Mouse (Mus musculus) neural tube, embryonic 10.5 days (tissue): Measurements from ENCODE around the gene Plekhh1.
"Not testable (repeated sequence)": the region's sequence is repeated elsewhere in the genome, so short reads cannot be mapped to it uniquely, and the experiment has no call there.

ENCODE experiments used
- DNase-seq: peaks from one replicate; pipeline ENCODE4 v3.0.0-alpha.2; 2017; ENCODE audit warnings: low spot score; ENCODE audit errors: extremely low spot score

Plekhh1 gene

DNA sequence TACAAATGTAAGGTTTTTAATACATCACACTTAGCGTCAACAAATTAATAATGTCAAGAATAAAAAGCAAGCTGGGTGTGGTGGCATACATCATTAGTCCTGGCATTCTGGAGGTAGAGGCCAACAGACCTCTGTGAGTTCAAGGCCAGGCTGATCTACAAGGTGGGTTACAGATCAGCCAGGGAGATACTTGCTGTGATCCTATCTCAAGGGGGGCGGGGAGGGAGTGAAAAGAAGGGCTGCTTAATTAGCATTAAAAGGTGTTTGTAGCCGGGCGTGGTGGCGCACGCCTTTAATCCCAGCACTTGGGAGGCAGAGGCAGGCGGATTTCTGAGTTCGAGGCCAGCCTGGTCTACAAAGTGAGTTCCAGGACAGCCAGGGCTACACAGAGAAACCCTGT lies 1.4 kb upstream of the Plekhh1 start:
- DNase-seq: not testable (repeated sequence)

DNA sequence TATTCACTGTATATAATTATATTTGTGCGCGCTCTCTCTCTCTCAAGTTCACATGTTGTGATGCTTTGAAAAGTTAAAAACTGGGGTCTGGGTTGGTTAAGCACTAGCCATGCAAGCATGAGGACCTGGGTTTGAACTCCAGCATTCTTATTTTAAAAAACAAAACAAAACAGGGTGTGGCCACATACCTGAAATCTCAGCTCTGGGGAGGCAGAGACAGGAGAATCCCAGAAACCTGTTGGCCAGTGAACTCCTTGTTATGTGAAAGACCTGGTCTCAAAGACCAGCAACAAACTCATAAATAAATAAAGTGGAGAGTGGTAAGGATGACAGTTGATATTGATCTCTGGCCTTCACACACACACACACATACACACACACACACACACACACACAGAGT lies 5.4 kb downstream of the Plekhh1 start:
- no peak for DNase-seq

DNA sequence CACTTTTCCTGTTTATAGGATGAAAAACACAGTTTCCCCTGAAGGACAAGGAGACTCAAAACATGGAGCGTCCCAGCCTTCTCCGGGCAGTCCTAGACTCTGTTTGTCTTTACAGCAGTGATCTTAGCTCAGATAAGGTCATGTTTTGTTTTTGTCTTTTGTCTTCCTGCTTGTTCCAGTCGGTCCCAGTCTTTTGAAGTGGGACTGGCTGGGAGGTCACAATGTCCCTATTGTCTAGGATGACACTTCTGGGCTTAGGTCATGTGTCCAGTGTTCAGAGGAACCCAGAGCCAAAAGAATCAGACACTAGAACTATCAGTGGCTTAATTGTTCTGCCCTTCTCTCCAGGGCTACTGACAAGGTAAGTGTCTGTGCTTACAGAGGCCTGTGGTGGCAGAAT lies 6.4 kb downstream of the Plekhh1 start:
- DNase-seq: no peak

DNA sequence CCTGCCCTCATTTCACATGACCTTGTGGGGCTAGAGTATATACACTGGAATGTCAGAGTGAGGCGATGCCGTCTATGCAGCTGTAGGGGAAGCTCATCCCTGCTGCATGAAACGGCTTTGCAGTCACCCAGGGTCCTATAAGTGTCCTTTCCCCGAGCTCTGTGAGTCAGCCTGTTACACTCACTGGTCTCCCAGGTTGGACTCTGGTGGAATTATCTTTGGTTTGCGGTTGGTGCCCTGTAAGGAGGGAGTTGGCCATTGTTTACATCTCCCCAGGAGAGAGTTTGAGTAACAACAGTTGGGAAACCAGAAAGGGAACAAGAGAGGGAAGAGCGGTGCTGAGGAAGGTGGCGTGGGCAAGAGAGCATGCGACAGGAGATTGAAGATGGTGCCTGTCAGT lies 10.7 kb downstream of the Plekhh1 start:
- no peak for DNase-seq

DNA sequence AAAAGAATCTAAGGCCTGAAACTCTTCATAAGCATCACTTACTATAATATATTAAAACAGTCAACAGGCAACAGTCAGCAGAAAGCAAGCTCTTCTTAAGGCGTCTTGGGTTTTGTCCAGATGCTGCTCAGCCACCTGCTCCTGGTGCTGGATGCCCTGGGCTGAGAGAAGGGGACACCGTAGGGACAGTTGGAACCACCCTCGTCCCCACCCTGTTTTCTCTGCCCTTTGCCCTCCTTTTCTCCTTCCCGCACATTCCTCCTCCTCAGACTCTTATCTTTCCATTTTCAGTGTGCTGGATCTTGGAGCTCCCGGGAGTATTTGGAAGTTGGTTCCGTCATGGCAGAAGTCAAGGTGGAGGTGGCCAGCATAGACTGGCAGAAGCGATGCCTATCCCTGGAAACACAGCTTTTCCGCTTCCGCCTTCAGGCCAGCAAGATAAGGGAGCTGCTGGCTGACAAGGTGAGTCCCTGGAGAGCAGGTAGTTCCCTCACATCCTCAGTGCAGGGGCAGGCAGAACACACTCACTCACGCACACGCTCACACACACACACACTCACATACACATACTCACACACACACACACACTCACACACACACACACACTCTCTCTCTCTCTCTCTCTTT lies 11.4 kb downstream of the Plekhh1 start:
- no peak for DNase-seq

DNA sequence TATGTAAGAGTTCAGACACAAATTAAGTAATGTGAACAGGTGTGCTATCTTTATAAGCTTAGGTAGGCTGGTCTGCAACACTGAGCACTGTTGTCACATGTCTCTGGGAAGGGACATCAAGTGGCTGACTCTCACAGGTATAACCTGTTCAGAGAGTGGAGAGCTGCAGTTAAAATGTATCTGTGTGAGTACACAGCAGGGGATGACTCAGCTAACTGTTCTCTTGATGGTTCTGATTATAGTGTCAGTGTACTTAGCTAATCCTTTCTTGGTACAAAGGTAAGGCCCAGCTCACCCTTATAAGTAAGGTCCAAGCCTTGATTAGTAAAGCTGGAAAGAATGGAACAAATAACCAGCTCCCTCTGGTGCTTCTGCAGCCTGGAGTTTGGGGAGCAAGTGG lies 12.5 kb downstream of the Plekhh1 start:
- DNase-seq: no peak

DNA sequence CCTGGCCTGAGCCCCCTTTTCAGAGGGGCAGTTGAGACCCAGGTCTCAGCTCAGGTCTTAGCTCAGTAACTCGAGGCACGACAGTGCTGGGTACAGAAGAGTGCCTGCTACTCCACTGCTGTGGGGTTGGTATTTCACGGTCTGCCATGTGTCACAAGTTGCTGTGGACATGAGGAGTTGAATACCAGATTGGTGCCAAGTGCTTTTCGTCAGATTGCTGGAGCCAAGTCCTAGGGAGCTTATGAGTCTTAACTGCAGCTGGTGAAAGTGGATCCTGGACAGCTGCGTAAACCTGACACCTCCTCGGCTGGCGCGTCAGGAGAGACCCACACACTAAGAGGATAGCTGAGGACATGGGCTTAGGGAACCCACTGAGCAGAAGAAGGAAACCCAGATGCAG lies 15.7 kb downstream of the Plekhh1 start:
- DNase-seq: no peak

DNA sequence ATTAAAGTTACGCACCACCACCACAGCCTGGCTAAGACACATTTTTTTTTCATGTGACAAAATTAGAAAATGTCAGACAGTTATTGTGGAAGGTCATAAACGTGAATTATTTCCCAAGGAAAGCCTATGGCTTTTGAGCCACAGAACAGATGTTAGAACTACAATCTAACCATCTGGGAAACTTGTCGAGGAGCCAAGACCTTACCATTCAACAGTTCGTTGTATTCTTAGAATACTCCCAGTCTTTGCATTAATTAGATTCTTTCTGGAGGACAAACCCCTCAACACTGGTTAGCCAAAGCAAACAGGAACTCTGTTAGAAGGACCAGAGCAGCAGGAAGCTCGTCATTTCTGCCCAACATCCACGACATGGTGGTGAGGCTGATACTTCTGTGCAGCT lies 17.2 kb downstream of the Plekhh1 start:
- no peak for DNase-seq

DNA sequence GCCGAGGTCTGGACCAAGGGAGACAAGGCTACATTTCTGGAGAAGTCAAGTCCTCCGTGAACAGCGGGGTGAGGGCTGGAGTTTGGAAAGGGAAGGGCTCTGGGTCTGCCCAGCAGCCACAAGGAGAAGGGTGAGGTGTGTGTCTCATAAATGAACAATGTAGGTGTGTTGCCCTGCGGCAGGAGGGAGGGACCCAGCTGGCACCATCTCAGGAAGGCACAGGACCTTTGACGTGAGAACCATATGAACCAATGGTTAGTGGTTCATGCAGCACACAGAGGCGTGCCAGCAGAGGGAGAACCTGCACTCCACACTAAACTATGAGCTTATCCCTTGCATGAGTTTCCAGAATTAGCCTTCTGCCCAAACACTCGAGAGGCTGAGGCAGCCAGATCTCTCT lies 18.2 kb downstream of the Plekhh1 start:
- DNase-seq: no peak

DNA sequence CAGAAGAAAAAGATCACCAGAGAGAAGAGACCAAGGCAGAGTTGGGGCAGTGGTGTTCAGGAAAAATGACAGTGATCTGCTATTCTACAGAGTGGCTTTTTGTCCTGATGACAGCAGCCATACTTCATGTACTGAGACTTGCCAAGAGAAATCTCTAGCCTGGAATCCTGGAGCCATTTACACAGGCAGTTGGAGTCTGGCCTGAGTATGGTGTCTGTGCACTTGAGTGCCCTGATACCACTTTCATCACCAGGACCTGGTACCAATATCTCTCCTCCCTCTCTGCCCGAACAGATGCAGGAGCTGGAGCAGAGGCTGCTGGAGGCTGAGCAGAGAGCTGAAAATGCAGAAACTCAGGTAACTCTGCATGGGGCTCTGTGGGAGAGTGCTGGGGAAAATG lies 19.9 kb downstream of the Plekhh1 start:
- DNase-seq: no peak

DNA sequence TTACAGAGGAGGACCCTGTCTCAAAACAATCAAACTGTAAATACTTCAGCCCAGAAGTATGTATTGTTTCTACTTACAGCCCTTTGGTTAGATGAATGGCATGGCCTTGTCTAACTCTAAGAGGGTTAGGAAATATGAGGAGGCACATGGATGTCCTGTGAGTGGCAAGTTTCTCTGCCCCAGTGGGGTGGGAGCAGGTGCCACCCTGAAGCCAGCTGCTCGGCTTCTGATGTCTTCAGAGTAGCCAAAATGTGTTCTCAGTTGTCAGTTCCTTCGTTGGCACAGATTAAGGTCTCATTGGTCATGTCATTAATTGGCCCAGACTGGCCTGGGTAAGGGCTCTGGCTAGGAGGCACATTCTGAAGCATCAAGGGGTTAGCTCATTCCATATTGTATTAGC lies 20.8 kb downstream of the Plekhh1 start:
- no peak for DNase-seq

DNA sequence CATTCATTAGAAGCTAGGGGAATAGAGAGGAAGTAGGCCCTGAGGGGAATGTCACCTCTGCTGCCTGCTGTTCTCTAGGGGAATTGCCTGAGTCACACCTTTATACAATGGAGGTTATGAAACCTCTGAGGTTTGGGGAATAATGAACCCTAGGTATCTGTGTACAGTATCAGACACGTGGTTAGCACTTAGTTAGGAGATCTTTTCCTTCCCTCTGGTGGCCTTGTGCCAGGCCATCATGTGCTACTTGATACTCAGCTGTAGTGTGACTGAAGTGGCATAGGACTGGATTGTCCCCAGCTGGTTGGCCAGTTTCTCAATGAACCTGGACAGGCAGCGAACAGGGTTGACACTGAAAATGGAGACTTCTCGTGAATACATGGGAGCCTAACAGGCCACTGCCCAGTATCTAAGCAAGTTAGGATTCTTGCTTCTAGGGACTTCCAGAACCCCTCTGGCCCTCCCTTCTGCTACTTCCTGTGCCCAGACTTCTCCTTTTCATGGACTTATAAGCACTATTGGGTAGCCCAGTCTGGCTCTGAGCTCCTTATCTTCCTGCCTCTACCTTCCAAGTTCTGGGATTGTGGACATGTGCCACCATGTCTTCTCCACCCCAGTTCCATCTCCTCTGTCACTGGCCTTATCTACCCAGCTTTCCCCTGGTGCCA lies 21.7 kb downstream of the Plekhh1 start:
- DNase-seq: no peak

DNA sequence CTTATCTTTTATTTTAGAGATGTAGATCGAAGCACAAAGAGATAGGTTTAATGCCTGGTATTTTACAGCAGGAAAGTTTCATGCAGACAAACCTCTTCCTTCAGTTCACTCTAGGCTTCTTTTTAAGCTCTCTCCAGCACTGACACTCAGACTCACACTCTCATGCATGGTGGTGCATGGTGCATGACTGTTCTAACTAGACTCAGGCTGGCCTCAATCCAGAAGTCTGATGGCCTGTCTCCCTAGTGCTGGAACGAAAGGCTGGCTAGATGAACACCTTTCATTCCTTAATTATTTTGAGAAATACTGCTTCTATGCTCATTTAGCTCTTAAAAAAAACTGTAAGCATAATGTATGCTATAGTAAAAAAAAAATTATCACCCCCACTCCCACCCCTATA lies 23.1 kb downstream of the Plekhh1 start:
- no peak for DNase-seq

DNA sequence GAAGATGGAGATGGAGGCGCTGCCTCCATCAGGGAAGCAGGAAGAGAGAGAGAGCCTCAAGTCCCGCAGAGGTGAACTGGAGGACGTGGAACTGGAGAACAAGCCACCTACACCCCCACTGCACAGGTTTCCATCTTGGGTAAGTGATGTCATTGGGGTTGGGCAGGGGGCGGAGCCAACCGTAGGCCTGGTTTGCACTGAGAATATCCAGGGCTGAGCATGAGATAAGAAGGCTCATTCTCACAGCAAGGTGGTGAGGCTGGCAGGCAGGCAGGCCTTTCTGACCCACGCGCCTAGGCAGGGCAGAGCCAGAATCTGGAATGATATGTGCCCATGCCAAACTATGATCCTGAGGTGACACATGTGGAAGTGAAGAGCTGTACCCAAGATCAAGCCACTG lies 26.3 kb downstream of the Plekhh1 start:
- no peak for DNase-seq

DNA sequence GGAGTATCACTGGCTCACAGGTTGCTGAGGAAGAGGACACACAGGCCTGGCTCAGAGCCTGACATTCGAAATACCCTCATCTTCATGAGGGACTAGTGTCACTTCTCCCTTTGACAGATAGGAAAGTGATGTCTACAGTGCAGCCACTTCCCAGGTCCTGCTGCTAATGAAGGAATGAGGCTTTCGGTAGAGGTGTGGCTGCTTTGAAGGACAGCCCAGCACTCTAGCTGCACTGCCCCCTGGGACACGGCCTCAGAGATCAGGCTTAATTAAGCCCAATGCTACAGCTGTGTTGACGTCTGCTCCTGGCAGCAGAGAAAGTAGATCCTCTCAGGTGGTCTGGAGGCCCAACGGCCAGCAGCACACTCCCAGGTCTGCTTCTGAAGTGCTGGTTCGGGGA lies 30.6 kb downstream of the Plekhh1 start:
- DNase-seq: no peak

DNA sequence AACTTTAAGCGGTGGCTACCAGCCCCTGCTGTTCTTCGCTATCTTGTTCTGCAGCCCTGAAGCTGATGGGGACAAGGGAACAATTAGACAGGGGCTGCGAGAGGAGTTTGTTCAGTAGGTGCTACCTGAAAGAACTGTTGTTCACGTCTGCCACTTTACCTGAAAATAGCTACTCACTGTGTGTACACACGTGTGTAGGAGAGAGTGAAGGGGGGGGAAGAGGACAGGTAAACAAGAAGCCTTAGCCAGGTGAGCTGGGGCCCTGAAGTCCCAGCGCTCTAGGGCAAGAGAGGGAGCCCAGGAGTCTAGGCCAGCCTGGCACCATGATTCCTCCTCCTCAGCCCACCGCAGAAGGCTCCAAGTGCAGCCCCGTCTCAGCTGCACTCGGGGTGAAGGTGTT lies 31.2 kb downstream of the Plekhh1 start:
- no peak for DNase-seq

DNA sequence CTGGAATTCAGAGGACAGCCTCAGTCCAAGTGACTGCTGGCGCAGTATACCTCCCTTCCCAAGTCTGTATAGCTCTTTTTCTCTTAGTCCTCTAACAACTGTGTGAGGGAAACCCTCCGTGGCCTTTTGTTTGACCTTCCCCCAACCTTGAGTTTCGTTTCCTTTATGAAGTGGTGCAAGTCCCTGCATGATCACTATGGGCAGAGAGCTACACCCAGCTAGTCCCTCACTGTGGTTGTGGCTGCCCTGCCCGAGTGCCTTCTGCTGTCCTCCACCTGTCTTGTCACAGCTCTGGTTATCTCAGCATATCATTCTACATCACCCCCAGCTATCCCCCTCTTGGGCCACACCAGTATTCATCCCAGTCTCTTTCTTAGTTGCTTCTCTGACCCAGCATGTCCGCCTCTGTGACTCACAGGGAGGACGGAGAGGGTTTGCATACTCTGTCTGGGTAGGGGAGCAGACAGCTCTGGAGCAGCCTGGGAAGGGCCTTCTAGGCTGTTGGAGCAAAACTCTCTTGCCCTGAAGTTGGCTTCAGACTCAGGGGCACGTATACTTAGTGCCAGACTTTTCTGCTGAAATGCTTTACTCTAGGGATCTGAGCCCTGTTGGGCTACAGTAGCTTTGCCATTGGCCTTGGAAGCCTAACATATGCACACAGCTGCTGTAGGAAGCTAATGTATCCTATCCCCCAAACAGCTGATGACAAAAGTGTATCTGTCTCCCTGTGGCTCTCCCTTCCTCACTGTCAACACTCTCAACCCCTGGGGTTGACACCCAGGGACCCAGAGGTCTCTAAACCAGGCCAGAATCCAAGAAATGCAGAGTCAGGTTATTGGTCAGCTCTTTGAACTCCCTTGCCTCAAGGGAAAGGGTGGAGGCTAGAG lies 32.0 kb downstream of the Plekhh1 start:
- DNase-seq: no peak

DNA sequence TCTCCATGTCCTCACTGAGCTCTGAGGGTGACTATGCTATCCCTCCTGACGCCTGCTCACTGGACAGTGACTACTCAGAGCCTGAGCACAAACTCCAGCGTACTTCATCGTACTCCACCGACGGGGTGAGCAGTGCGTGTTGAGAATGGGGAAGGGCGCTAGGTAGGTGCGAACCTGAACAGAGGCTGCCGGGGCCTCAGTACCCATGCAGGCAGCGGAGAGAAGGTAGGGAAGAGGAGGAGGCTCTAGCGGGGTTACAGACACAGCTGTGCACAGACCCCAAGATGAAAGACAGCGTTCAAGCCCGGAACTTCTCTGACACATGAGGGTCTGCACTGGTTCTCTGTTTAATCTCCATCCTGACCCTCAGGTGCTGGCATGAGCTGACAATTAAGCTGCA lies 35.5 kb downstream of the Plekhh1 start:
- DNase-seq: no peak

DNA sequence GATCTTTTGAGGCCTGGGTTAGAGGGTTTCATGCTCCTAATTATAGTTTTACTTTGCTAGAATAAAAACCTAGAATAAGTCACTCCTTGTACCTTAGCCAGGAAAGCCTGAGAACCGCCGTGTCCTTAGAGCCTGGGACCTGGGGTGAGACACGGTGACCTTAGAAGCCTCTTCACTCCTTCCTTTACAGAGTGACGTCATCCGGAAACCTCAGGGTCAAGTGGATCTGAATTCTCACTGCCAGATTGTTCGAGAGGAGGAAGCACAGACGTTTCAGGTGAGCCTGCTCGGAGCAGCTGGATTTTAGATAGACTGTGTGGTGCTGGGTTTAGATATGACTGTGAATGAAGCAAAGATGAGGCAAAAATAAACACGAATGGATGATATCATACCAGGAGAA lies 37.5 kb downstream of the Plekhh1 start:
- no peak for DNase-seq

DNA sequence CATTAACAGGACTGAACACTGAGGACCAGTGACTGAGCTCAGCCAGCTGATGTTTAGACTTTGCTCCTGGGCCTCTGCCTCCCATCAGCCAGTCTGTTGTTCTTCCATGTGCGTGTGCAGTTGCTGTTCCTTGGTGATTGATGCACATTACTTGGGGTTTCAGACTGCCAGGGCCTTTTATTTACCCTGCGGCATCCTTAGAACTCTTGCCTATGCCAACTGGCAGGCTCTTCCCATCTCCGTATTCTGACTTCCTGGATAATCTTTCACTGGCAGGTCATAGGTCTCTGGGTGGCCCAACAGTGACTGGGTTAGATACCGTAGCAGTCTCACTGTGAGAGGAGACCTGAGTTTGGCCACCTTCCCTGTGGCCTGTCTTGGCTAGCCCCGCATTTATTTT lies 38.6 kb downstream of the Plekhh1 start:
- no peak for DNase-seq

DNA sequence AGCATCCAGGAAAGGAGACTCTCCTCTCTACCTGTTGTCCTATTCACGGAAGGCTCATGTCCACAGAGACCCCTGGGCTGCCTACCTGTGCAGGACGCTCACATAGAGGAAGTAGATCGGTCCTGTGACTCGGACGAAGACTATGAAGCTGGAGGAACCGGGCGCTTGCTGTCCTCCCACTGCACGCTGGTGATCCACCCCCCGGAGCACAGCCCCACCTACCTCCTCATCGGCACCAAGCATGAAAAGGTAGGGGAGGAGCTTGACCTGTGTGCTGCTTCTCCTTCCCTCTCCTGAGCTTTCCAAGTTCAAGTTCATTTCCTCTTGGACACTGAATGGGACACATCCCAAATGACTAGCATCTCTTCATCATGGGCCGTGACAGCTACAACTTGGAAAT lies 39.3 kb downstream of the Plekhh1 start:
- DNase-seq: no peak

DNA sequence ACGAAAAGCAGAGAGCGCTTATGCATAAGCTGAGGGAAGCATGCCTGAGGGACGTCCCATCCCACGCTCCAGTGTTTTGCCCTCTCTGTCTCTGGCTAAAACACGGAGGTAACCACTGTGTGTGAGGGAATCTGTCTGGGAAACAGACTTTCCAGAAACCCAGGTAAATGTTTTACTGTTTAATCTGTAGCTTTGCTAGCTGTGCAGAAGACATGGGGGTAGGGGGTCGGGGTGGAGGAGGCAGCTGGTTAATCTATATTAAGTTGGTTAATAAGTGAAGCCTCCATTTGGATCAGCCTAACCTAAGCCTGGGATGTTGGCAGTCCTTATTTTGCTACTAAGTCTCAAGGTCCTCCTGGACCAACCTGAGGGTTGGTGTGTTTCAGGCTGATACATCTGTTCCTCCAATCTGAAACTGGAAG lies 40.2 kb downstream of the Plekhh1 start:
- no peak for DNase-seq

DNA sequence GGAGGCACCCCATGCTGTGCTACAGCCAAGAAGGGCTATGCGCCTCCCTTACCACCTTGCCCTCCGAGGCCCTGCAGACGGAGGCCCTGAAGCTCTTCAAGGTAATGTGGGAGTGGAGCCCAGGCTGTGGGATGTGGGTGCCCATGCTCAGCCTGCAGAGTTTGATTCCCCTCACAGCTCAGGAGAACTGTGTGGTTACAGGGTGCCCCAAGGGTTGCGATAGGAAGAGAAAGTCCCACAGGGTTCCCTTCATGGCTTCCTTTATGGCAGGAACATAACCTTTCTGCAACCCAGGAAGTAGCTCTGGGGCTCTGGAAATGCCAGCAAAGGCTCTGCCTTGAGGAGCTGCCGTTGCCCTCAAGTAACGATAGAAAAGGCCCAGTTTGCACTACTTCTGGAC lies 41.0 kb downstream of the Plekhh1 start:
- DNase-seq: no peak
